Mouse (Mus musculus): ENCODE results near the gene Capza1. TPM values are rescaled to one million over a fixed set of nuclear protein-coding genes. Genes with fewer than 3 reads are reported as not detected.

Gene Capza1
- polyA plus RNA-seq, 1 experiment: 62.7 TPM

- TF ChIP-seq POLR2A (IDR thresholded peaks at IDR 0.05; ENCODE audit: borderline replicate concordance, control insufficient read depth, low read depth, low read length) (no peak), CTCF (IDR thresholded peaks at IDR 0.05; ENCODE audit: control insufficient read depth, insufficient read depth, low read length) (no peak)
- no peak overlapping the region for H3K27ac ChIP-seq (ENCODE audit: control insufficient read depth, insufficient read depth, low read depth, low read length, poor library complexity)
- 74% methylated on average over 15 of the region's 15 CpGs for WGBS
- no peak overlapping the region for H3K4me3 ChIP-seq (replicated peaks; ENCODE audit: control insufficient read depth, low read depth, low read length)
- H3K4me1 ChIP-seq (ENCODE audit: control insufficient read depth, insufficient read depth, low read length): no peaks in the 10 kb centered on the region
Observed at GRCm38 (mm10) chr3:104795661-104796340, 68.5 kb downstream of the Capza1 start.

- Histone ChIP-seq H3K27ac (ENCODE audit: control insufficient read depth, insufficient read depth, low read depth, low read length, poor library complexity) (no peak overlapping the region), H3K4me1 (ENCODE audit: control insufficient read depth, insufficient read depth, low read length) (no peaks in the 10 kb centered on the region), H3K4me3 (replicated peaks; ENCODE audit: control insufficient read depth, low read depth, low read length) (no peak overlapping the region)
- 84% methylated on average over 12 of the region's 12 CpGs for WGBS
- TF ChIP-seq CTCF (IDR thresholded peaks at IDR 0.05; ENCODE audit: control insufficient read depth, insufficient read depth, low read length) (no peak), POLR2A (IDR thresholded peaks at IDR 0.05; ENCODE audit: borderline replicate concordance, control insufficient read depth, low read depth, low read length) (no peak)
Observed at GRCm38 (mm10) chr3:104794953-104795470, 69.3 kb downstream of the Capza1 start.

GRCm38 (mm10) chr3:104793871-104794828 is 70.2 kb downstream of the Capza1 start:
- no peak overlapping the region for H3K27ac ChIP-seq (ENCODE audit: control insufficient read depth, insufficient read depth, low read depth, low read length, poor library complexity)
- no peak overlapping the region for H3K4me3 ChIP-seq (replicated peaks; ENCODE audit: control insufficient read depth, low read depth, low read length)
- TF ChIP-seq POLR2A (IDR thresholded peaks at IDR 0.05; ENCODE audit: borderline replicate concordance, control insufficient read depth, low read depth, low read length) (no peak), CTCF (IDR thresholded peaks at IDR 0.05; ENCODE audit: control insufficient read depth, insufficient read depth, low read length) (no peak)
- 60% methylated on average over 20 of the region's 20 CpGs for WGBS
- no peaks in the 10 kb centered on the region for H3K4me1 ChIP-seq (ENCODE audit: control insufficient read depth, insufficient read depth, low read length)

- 72% methylated on average over 15 of the region's 15 CpGs for WGBS
Observed at GRCm38 (mm10) chr3:104792360-104793270, 71.7 kb downstream of the Capza1 start.

GRCm38 (mm10) chr3:104791671-104792070 is 72.6 kb downstream of the Capza1 start:
- 84% methylated on average over 8 of the region's 8 CpGs for WGBS
- TF ChIP-seq CTCF (IDR thresholded peaks at IDR 0.05; ENCODE audit: control insufficient read depth, insufficient read depth, low read length) (no peak), POLR2A (IDR thresholded peaks at IDR 0.05; ENCODE audit: borderline replicate concordance, control insufficient read depth, low read depth, low read length) (no peak)
- Histone ChIP-seq H3K4me3 (replicated peaks; ENCODE audit: control insufficient read depth, low read depth, low read length) (no peak overlapping the region), H3K27ac (ENCODE audit: control insufficient read depth, insufficient read depth, low read depth, low read length, poor library complexity) (no peak overlapping the region), H3K4me1 (ENCODE audit: control insufficient read depth, insufficient read depth, low read length) (no peaks in the 10 kb centered on the region)

More at GRCm38 (mm10) chr3:104792360-104793270, 71.7 kb downstream of the Capza1 start:
- Histone ChIP-seq H3K27ac (ENCODE audit: control insufficient read depth, insufficient read depth, low read depth, low read length, poor library complexity) (no peak overlapping the region), H3K4me1 (ENCODE audit: control insufficient read depth, insufficient read depth, low read length) (no peaks in the 10 kb centered on the region), H3K4me3 (replicated peaks; ENCODE audit: control insufficient read depth, low read depth, low read length) (no peak overlapping the region)
- TF ChIP-seq POLR2A (IDR thresholded peaks at IDR 0.05; ENCODE audit: borderline replicate concordance, control insufficient read depth, low read depth, low read length): no peak

- 59% methylated on average over 4 of the region's 4 CpGs for WGBS
- Histone ChIP-seq H3K27ac (ENCODE audit: control insufficient read depth, insufficient read depth, low read depth, low read length, poor library complexity) (no peak overlapping the region), H3K4me1 (ENCODE audit: control insufficient read depth, insufficient read depth, low read length) (no peaks in the 10 kb centered on the region), H3K4me3 (replicated peaks; ENCODE audit: control insufficient read depth, low read depth, low read length) (no peak overlapping the region)
- TF ChIP-seq CTCF (IDR thresholded peaks at IDR 0.05; ENCODE audit: control insufficient read depth, insufficient read depth, low read length): no peak
- TF ChIP-seq POLR2A (IDR thresholded peaks at IDR 0.05; ENCODE audit: borderline replicate concordance, control insufficient read depth, low read depth, low read length): no peak
Observed at GRCm38 (mm10) chr3:104791017-104791416, 73.3 kb downstream of the Capza1 start.

GRCm38 (mm10) chr3:104790401-104790937 is 73.8 kb downstream of the Capza1 start:
- no peak overlapping the region for H3K27ac ChIP-seq (ENCODE audit: control insufficient read depth, insufficient read depth, low read depth, low read length, poor library complexity)
- no peak for TF ChIP-seq CTCF (IDR thresholded peaks at IDR 0.05; ENCODE audit: control insufficient read depth, insufficient read depth, low read length)
- no peak for TF ChIP-seq POLR2A (IDR thresholded peaks at IDR 0.05; ENCODE audit: borderline replicate concordance, control insufficient read depth, low read depth, low read length)
- no peaks in the 10 kb centered on the region for H3K4me1 ChIP-seq (ENCODE audit: control insufficient read depth, insufficient read depth, low read length)
- WGBS: 49% methylated on average over 6 of the region's 6 CpGs
- no peak overlapping the region for H3K4me3 ChIP-seq (replicated peaks; ENCODE audit: control insufficient read depth, low read depth, low read length)

All from bone marrow, adult 2 months (tissue).